Mouse (Mus musculus) retina, adult 2 months (tissue): ENCODE results near the gene Gstm2.
"Not testable (repeated sequence)": the region's sequence is repeated elsewhere in the genome, so short reads cannot be mapped to it uniquely, and the experiment has no call there.

Experiments used
- DNase-seq: peaks from one replicate; pipeline ENCODE4 v3.0.0-alpha.2; 2012; ENCODE audit warnings: low read depth, low spot score

Gene Gstm2

DNA sequence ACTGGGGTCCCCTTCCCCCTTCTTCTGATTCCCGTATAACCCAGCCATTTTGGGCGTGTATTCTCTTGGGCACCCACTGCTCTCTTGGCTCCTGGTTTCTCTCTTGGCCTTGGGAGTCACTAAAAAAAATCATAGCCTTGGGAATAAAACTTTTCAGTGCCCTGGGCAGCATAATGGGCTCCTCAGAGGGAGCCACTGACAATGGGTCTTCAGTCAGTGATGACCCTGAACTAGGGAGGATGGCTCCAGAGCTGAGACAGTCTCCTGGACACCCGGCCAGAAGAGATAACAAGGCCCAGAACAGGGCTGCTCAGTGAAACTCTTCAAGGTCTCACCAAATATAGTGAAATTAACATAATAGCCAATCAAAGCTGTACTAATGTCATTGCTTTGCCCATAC lies 12.3 kb upstream of the Gstm2 start:
- no peak for DNase-seq

DNA sequence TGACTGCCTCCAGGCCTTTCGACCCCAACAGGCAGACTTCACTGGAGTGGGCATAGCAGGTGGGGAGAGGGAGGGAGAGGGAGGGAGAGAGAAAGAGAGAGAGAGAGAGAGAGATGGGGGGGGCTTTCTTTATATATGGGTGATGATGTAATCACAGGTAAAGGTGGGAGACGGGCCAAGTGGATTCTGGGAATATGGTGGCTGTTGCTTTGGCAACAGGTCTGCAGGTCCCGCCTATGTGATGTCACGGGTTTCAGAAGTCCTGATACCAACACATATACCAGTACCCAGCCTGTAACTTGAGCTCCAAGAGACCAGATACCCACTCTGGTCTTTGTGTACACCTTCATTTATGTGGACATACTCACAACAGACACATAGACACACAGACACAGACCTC lies 10.3 kb upstream of the Gstm2 start:
- DNase-seq = no peak

DNA sequence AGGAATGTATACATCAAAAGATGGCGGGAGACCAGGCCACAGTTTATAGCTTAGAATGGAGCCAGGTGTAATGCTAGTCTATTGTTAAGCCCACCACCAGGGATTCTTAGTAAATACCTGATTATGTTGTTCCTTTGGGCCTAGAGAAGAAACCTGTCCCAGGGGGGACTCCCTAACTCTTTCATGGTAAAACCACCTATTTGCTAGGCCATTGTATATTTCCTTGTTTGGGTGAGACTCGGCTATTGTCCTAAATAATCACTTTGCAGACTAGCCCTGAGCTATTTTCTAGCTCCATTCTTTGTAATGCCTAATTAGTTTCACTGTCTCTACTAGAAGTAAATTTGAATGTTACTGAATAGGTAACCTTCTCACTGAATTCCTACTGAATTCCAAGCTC lies 9.7 kb upstream of the Gstm2 start:
- DNase-seq = not testable (repeated sequence)

DNA sequence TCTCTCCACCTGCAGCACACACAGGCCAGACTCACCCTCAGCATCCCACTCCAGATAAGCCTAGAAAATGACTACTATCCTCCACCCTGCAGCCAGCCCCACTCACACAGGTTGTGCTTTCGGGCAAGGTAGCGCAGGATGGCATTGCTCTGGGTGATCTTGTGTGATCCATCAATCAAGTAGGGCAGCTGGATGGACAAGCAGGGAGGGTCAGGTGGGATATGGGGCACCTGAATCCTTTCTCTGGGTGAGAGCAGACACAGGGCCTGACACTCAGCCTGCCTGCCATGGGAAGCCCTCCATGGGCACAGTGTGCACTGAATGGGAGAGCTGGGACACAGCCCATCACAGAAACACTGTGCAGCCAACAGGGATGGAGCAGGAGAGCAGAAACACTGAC lies 1.1 kb downstream of the Gstm2 start:
- not testable (repeated sequence) for DNase-seq

DNA sequence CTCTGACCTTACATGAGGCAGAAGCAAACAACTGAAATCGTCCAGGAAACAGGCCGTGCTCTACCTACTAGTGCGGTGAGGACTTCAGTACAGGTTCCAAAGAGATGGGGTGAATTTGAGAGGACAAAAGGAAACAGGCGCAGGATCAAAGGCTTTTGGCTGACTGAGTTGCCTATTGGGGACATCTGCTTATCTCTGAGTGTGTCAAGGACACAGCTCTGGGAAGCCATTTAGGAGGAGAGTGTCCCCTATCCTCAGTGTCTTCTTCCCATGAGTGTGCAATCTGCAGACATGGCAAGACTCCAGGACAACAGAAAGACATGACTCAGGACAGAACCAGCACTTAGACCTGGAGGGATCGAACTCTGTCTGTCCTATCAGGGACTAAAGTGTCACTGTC lies 1.8 kb downstream of the Gstm2 start:
- no peak for DNase-seq

DNA sequence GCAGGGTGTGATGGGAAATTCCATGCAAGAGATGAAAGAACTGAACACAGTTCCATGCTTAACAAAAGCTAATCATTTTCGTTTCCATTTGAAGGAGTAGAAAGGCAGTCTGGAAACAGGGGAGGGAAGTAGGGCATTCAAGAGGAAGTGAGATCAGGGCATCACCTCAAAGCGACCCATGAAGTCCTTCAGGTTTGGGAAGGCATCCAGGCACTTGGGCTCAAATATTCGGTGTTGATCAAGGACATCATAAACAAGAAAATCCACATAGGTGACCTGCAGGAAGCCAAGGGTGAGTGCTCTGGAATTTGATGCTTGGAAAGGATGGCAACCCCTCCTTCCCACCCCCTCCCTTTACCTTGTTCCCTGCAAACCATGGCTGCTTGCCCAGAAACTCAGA lies 2.5 kb downstream of the Gstm2 start:
- DNase-seq = no peak

DNA sequence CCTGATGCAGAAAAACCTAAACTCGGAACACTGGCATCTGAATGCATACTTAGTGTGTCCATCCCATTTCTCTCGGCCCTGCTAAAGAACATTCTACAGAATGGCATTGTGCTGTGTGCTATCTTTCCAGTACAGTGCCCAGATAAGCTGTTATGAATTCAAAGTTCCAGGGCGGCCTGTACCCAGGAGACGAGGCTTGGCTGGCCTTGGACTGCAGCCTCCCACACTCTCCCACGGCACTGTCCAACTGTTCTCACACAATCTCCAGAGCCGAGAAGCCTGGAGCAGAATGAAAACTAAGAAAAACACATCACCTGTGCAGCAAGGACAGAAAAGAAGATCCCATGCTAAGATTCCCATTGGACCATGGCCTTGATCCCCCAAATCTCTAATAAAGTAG lies 3.5 kb downstream of the Gstm2 start:
- DNase-seq = no peak

DNA sequence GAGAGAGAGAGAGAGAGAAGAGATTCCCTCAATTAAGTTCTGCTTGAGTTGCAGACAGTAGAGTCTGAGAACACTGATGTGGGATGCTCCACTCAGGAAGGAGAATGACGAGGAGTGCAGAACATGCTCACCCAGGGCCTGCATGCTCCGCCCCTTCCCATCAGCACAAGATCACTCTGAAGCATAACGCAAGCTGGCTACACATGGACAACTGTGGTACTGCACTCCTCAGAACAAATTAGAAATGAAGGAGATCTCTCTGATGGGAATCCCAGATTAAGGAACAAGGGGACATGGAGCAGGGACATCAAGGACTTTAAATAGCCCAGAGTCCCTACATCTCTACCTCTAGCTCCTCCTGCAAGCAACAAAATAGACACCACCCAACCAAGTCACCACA lies 5.0 kb downstream of the Gstm2 start:
- DNase-seq = no peak

DNA sequence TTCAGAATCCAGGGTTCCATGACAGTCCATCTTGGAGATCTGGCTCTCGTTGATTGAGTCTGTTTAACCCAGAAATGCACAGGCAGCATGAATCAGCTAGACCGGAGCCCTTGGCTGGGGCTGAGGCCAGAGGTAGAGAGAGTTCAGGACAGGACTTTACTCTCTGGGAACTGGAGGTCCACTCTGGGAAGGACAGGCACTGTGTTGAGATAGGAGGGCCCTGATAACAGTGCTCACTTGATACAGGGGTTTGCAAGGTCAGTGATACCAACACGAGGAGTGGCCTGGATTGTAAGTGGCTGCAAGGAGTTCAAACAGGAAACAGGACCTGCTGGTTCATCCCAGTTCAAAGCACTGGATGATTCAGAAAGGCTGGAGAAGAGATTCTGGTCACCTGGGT lies 8.6 kb downstream of the Gstm2 start:
- no peak for DNase-seq

DNA sequence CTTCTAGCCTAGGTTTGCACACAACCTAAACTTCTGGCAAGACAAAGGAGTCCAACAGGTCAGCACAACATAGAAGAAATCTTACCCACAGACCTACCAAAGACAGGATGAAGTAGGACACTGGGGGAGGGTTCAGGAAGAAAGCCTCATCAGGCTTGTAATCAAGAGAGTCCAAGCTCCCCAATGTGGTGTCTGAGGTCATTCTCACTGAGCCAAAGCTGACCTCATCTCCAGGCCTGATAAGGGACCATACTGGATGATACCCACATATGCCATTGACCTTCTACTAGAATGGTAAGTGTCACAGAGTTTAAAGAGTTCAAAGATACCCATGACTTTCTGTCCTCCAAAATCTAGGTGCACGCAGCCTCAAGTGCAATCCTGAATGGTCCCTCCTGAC lies 12.0 kb downstream of the Gstm2 start:
- no peak for DNase-seq

DNA sequence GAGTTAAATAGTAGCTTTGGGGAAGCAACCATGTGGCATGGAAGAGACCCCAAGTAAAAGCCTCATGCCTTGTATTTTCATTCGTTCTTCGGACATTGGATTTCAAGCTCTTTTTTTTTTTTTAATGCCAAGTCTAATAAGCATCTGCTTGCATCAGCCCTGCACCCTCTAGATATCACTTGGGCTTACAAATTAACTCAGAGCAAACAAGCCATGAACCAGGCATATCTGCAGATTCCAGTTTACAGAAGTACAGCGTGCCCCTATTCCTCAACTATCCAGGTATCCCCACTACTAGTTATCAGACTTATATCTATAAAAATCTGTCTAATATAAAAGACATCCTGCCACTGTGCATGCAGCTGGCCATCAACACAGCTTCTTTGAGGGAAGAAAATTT lies 14.2 kb downstream of the Gstm2 start:
- no peak for DNase-seq

DNA sequence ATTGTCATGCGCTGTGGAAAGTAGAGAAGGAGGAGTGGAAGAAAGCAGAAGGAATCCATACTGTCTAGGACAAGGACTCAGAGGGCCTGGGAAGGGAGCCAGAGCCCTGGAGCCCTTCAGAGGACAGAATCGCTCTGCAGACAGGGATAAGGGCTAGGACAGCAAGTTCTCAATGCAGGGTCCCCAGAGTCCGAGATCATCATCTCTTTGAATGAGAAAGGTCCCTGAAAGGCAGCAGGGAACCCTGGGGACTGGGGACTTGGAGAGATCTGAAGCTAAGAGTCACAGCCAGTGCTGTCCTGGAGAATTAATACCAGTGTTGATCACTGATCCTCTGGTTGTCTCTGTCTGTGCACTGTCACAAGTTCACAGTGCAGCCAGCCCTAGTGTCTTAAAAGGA lies 15.2 kb downstream of the Gstm2 start:
- DNase-seq = not testable (repeated sequence)

DNA sequence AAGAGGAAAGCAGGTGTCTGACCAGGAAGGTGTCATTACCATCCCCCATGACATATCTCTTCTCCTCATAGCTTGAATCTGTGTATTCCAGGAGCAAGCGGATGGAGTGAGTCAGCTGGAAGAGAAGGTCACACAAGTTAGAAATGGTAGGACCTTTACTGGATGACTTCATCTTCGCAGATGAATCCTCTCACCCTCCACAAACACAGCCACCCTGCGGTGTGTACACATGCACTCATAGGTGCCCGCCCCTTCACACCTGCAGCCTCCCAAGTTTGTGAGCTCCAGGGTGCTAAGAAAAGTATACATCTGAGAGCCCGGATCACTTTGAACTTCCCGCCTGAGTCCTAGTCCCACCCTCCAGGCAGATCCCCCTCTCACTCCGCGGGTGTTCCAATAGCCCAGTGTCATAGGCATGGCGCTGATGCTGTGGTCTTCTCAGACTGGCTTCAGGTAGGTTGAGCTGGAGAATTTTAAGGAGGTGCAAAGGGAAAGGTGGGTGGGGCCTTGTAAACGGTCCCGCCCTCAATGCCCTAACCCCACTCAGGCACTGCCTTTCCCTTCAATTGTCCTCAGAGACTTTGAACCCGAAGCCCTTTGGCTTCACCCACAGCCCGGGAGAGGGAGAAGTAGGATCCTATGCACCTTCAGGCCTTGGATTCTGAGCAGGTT lies 17.4 kb downstream of the Gstm2 start, which contains the start of gene Gstm3:
Gene Gstm3, minus strand, starts transcription at position 560 of the 672 bp plus-strand sequence.
- DNase-seq = no peak

DNA sequence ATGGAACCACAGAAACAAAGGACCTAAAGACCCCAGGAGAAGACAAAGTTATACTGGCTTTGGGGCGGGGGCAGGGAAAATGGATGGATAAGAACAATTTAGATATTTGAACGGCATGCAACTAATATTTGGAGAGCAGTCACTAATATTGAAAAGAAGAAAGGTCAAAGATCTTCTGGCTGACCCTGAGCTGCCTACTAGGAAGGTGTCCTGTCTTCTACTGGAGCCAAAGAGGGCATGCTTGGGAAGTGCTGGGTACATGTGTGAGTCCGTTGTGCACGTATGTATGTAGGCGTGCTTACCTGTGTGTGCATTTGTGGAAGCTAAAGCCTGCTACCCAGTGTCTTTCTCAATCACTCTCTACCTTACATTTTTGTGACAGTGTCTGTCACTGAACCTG lies 19.6 kb downstream of the Gstm2 start:
- DNase-seq = no peak

DNA sequence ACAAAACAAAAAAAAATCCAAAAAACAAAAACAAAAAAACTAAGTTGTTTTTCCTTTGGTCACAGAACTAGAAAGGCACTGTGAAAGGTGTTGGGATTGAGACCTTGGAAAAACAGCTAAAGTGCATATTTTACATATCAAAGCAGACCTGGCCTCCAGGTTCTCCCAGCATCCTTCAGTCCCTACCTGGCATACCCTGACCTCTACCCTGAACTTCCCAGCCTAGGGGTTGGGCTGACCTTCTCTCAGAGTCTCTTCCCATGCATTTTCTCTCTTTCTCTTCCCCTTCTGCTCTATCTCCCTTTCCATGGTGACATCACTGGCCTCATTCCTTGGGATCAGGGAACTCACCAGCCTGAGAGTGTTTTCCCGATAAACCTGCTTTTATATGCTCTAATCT lies 20.7 kb downstream of the Gstm2 start:
- DNase-seq = no peak

DNA sequence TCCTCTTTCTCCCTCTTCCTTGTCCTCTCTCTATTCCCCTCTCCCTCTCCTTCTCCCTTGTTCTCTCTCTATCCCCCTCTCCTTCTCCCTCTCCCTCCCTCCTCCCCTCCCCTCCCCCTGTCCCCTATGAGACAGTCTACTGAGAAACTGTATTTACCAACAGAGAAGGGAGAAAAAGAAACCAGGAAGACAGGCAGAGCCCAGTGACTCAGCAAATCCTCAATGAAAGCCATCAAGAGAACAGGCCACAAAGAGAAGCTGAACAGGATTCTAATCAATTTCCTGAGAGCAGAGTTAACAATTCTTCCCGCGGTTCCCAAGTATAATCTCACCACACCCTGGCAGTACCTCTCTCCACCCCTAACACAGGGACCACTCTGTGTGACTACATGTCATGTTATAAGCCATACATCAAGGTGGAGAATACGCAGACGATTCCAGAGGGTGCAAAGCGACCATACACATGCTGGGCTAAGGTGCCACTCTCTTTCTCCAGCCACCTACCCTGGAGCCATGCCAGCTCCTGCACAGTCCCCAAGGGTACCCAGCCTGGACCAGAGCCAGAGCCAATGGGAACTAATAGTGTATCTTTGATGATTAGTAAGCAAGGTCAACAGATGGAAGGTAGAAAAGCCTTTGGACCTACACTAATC lies 21.5 kb downstream of the Gstm2 start:
- no peak for DNase-seq

DNA sequence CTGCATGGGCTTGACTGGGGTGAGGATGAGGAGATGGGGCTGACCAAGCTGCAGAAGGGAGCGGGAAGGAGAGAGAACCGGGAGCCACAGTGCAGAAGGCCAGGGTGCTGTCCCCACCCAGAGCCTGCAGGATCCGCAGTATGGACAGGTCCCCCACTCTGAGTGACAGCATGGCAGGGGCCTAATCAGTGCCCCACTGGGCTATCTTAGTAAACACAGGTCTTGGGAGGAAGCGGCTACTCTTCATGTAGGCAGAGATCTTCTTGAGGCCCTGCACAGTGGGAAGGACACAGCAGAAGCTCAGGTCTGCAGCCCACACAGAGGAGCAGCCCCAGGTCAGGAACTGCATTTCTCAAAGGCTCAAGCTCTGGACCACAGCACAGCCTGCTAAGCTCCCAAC lies 22.2 kb downstream of the Gstm2 start:
- no peak for DNase-seq

DNA sequence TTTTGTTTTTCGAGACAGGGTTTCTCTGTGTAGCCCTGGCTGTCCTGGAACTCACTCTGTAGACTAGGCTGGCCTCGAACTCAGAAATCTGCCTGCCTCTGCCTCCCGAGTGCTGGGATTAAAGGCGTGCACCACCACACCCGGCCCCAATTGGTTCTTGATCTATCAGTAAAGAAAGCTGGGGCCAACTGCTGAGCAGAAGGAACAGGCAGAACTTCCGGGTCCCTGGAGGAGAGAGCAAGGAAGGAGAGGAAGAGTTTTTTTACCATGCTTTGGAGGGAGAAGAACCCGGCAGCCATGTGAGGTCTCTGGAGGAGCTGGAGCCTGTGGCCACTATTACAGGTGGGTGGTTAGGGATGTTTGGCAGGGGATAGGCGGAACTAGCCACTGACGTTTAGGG lies 31.0 kb downstream of the Gstm2 start:
- not testable (repeated sequence) for DNase-seq

DNA sequence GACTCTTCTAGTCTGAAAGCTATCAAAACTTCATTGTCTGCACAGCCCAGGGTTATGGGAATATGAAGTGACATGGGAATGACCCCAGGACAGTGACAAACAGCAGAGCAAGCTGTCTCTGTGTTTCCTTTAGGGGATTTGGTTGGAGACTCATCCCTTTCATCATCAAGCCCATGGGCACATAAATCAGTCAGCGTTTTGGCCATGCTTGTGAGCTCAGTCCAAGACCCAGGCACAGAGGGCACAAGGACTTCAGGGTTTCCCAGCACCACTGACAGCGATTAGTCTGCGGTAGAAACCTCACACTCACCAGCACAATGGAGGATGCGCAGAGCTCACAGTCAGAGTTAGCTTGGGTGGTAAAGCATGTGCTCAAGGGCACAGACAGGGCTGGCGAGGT lies 32.3 kb downstream of the Gstm2 start:
- no peak for DNase-seq

DNA sequence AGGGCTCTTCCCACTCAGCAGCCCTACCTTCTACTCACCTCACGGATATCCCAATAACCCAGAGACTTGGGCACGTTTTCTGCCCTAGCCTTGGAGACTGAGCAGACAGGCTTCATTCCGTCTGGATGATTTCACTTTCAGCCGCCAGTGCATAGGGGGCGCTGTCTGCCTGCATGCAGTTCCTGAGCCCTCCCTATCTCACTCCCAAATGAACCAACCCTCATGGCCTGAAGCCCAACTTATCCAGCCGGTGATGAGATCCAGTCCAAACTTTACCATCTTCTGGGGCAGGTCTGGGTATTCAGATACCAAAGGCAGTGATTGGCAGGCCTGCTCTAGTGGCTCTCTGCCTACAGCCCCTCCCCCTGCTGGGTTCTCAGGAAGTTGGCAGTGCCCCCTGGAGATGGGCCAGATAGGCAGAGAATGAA lies 32.9 kb downstream of the Gstm2 start:
- no peak for DNase-seq

DNA sequence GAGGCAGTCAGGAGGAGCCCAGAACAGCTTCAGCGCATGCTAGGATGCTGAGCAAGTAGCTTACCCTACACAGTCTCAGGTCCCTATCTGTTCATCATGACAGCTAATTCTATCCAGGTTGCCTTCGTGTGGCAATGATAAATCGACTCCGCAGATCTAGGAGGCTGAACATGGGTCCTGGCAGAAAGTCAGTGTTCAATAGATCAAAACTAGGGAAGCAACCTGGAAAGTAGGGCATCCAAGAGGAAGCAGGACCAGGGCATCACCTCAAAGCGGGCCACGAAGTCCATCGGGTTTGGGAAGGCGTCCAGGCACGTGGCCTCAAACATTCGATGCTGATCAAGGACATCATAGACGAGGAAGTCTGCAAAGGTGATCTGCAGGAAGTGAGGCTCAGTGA lies 35.7 kb downstream of the Gstm2 start:
- no peak for DNase-seq

DNA sequence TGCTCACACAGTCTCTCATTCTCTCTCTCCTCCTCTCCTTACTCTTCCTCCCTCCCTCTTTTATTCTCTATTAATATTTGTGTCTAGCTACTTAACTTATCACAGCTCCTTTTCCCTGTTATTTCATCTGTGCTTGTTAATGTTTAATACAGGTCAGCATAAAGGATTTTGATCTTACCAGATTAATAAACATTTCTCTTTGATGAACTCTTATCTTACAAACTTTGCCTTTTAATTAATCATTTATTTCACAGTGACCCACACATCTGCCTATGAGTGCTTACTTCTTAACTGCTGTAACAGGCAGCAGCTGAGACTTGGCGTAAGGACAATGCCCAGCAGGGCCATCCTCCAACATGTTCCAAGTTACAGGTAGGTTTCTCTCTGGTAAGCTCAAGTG lies 36.8 kb downstream of the Gstm2 start:
- not testable (repeated sequence) for DNase-seq

DNA sequence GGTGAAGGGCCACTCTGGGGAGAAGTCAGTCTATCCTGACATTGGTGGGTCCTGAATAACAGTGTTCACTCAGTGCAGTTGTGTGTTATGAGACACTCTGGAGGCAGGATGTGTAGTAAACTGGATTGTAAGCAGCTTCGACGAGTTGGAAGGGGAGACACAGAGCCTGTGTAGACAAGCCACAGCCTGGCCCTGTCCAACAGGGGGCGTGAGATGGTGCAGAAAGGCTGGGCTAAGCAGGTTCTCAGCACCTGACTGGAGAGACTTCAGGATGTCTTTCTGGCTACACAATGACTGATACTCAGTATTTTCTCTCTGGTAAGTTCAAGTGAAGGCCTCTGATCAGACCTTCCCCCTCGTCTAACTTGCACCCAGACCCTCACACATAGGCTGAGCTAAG lies 40.5 kb downstream of the Gstm2 start:
- no peak for DNase-seq
